Mouse (Mus musculus) cortical plate, adult 2 months (tissue): ENCODE results near the gene Ttc7b.

Source experiments
- CTCF ChIP-seq: fragments of 200-500 bp; IDR thresholded peaks from 2 replicates; pipeline ENCODE4 v1.5.1; 2011; ENCODE audit warnings: mild to moderate bottlenecking, control low read depth, low read length; ENCODE audit not compliant: insufficient read depth; ENCODE audit errors: extremely low read depth
- POLR2A ChIP-seq: fragments of 200-500 bp; IDR thresholded peaks from 2 replicates; pipeline ENCODE4 v1.6.1; 2011; ENCODE audit warnings: mild to moderate bottlenecking, low read length, control low read depth; ENCODE audit not compliant: insufficient read depth; ENCODE audit errors: extremely low read depth

GRCm38 (mm10) chr12:100330234-100330633, 190.4 kb downstream of the Ttc7b start:
- no peak for TF ChIP-seq CTCF
- TF ChIP-seq POLR2A: no peak
